Mouse (Mus musculus) midbrain, embryonic 16.5 days (tissue): Measurements from ENCODE around the gene Grxcr1. TPM values are rescaled to one million over a fixed set of nuclear protein-coding genes. Genes with fewer than 3 reads are reported as not detected.

Experiments used
- ATAC-seq: fragments of 200-750 bp; cut with Nextera tagmentation; 2 replicates; pipeline ENCODE4 v1.8.0; 2017; ENCODE audit warnings: moderate TSS enrichment
- H3K27ac ChIP-seq: fragments of 300-500 bp; sonication (generic); 2 replicates; pipeline ENCODE4 v1.5.1; 2014; ENCODE audit warnings: mild to moderate bottlenecking, low read length, mixed read lengths
- H3K27me3 ChIP-seq: fragments of 300-500 bp; sonication (generic); 2 replicates; pipeline ENCODE4 v1.6.1; 2014; ENCODE audit warnings: low read depth, low read length, mixed read lengths; ENCODE audit not compliant: control insufficient read depth, insufficient read depth
- H3K36me3 ChIP-seq: fragments of 300-500 bp; sonication (generic); 2 replicates; pipeline ENCODE4 v1.6.1; 2014; ENCODE audit warnings: mild to moderate bottlenecking, low read length, moderate library complexity, mixed read lengths; ENCODE audit not compliant: control insufficient read depth, insufficient read depth
- H3K4me1 ChIP-seq: fragments of 300-500 bp; sonication (generic); 2 replicates; pipeline ENCODE4 v1.6.1; 2014; ENCODE audit warnings: mild to moderate bottlenecking, low read length, mixed read lengths; ENCODE audit not compliant: control insufficient read depth, insufficient read depth
- H3K4me2 ChIP-seq: fragments of 300-500 bp; sonication (generic); 2 replicates; pipeline ENCODE4 v1.6.1; 2014; ENCODE audit warnings: mild to moderate bottlenecking, low read length, mixed read lengths
- H3K4me3 ChIP-seq: fragments of 300-500 bp; sonication (generic); 2 replicates; pipeline ENCODE4 v1.5.1; 2014; ENCODE audit warnings: low read depth, mild to moderate bottlenecking, low read length, moderate library complexity, mixed read lengths
- H3K9ac ChIP-seq: fragments of 300-500 bp; sonication (generic); 2 replicates; pipeline ENCODE4 v1.6.1; 2014; ENCODE audit warnings: low read depth, low read length, mixed read lengths
- H3K9me3 ChIP-seq: fragments of 300-500 bp; sonication (generic); replicated peaks from 2 replicates; pipeline ENCODE4 v1.6.1; 2014; ENCODE audit warnings: mild to moderate bottlenecking, low read length, mixed read lengths; ENCODE audit not compliant: control insufficient read depth, poor library complexity, severe bottlenecking
- WGBS: fragments of 180-500 bp; shearing (Covaris S2); extraction: QIAGEN DNeasy Blood & Tissue Kit; methylation state at CpG from one replicate; pipeline ENCODE4 v1.1.7; 2014; 5-methylcytosine and 5-hydroxymethylcytosine counted together
- polyA plus RNA-seq: library from polyadenylated mRNA; unstranded; fragments of >200 nt; fragmentation: Nextera tagmentation; extraction: Ambion mirVana; gene quantifications from 2 replicates; pipeline ENCODE4 v1.2.1, GENCODE M21; 2015

The Grxcr1 gene
- polyA plus RNA-seq, 1 experiment from 2014 or later, result not detected

DNA sequence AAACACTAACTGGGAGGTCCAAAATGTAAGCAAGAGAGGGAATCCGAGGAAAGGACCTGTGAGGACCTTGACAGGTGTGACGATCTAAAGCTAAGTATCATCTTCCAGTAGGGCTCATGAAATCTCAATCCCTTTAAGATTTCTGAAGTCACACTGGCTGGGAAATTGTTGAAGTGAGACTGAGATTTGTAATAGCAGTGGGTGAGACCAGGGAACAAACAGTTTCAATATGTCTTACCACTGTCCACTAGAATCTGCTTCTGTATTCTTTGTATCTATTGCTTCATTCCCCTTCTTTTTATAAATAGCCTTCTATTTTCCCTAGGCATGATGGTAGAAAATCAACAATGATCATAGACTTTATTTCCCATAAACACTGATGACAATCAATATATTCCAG is 10.8 kb upstream of the Grxcr1 start:
- no peak overlapping the region for H3K4me3 ChIP-seq
- no peak overlapping the region for H3K27ac ChIP-seq
- H3K36me3 ChIP-seq, result no peaks in the 10 kb centered on the region
- no peaks in the 10 kb centered on the region for H3K9me3 ChIP-seq
- no peak overlapping the region for H3K4me2 ChIP-seq
- no peaks in the 10 kb centered on the region for H3K4me1 ChIP-seq
- ATAC-seq, result no peak
- H3K9ac ChIP-seq, result no peak overlapping the region
- no peaks in the 10 kb centered on the region for H3K27me3 ChIP-seq
- 86% methylated on average over 2 of the region's 2 CpGs for WGBS

DNA sequence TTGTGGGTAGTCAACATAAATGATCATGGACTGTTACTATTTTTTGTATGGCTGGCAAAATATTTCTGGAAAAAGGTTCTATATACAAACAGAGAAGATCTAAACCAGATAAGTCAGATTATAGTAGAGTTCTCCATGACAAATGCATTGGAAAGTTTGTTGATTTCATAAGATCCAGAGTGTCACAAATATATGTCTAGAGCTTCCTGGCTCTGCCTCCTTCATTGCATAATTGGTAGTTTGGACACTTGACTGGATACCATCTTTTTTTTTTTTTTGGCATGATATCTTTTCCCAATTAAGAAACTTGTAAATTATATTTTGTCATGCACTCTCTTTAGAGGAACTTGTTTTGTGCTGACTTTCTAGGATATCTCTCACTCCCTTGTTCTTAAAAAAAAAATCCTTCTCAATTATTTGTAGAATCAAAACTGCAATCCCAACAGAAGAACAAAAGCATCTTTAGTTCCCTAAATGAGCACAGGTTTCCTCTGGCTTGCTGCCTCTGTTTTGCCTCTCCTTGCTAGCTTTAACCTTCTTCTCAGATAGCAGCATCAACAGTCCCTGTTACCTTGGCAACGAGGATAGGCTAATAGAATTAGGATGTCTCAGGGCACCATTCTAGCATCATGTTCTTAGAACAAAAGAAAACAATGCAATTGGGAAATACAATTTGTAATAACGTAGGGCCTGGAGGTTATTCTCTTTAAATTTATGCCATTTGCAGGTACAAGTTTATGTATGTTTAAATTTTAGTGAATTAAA is 4.8 kb upstream of the Grxcr1 start:
- Histone ChIP-seq H3K4me2 (no peak overlapping the region), H3K36me3 (no peaks in the 10 kb centered on the region), H3K9me3 (no peaks in the 10 kb centered on the region), H3K27me3 (no peaks in the 10 kb centered on the region), H3K4me1 (peaks cover 6% of the 10 kb centered on the region), H3K9ac (no peak overlapping the region), H3K27ac (no peak overlapping the region), H3K4me3 (no peak overlapping the region)
- WGBS, result 24% methylated on average over 2 of the region's 2 CpGs
- peak; percentile 90; the same call in 1 of the 2 replicates for ATAC-seq

DNA sequence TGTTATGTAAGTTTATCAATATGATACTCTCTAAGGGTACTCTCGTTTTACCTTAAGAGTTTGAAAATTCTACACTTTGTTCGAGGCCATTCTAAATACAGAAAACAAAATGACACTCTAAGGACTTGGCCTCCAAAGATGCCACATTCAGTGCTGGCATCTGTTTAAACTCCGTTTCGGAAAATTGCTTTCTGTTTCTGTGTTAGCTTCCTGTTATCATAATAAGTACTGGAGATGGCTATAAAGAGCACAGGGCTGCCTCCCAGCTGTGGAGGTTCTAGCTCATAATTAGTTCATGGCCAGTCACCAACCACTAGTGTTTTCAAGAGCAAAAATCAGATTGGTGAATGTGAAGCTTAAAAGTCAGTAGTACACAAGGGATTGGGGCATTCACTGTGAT is 4.2 kb upstream of the Grxcr1 start:
- 64% methylated on average over 4 of the region's 4 CpGs for WGBS
- no peak overlapping the region for H3K4me3 ChIP-seq
- H3K36me3 ChIP-seq, result no peaks in the 10 kb centered on the region
- H3K4me1 ChIP-seq, result peaks cover 6% of the 10 kb centered on the region
- peak overlapping the region; percentile 49; the same call in 1 of the 2 replicates for H3K27ac ChIP-seq
- peak; percentile 54; the same call in 1 of the 2 replicates for ATAC-seq
- no peak overlapping the region for H3K9ac ChIP-seq
- no peaks in the 10 kb centered on the region for H3K9me3 ChIP-seq
- H3K4me2 ChIP-seq, result no peak overlapping the region
- H3K27me3 ChIP-seq, result no peaks in the 10 kb centered on the region

DNA sequence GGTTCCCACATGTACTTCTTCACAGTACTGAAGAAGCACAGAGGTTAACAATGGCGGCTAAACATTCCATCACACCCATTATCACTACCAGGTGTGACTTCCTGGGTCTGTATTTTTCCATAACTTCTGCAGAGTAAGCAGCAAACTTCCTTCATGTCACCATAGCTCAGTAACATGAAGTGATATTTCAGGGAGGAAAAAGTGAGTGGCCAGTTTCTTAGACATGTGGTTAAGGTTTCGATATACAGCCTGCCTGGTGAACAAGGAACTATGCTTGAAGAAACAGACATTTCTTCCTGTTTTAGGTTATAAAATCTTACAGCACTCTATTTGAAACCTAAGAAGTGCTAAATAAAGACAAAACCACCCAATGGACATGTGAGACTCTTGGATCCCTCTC is 1.7 kb downstream of the Grxcr1 start:
- 96% methylated on average over 2 of the region's 2 CpGs for WGBS

DNA sequence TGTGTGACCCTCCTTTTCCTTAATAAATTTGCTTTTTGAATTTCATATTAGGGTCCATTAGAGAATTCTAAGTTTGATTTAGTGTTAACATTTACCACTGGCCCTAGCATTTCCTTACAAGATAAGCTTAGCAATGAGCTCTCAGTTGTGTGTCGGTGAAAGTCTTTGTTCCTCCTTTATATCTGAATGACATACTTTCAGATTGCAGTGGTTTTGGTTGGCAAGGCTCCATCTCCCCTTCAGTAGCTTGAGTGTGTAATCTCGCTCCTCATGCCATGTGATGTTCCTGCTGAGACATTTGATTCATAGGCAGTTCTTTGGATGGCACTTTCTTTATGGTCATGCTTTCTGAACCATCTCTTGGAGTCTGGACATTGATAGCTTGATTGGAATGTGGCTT is 7.4 kb downstream of the Grxcr1 start:
- WGBS, result 77% methylated on average over 2 of the region's 2 CpGs
- ATAC-seq, result no peak
- Histone ChIP-seq H3K27me3 (no peaks in the 10 kb centered on the region), H3K9me3 (no peaks in the 10 kb centered on the region), H3K36me3 (no peaks in the 10 kb centered on the region), H3K9ac (no peak overlapping the region), H3K4me3 (no peak overlapping the region), H3K4me2 (no peak overlapping the region), H3K27ac (no peak overlapping the region), H3K4me1 (no peaks in the 10 kb centered on the region)

More for the DNA sequence above, 1.7 kb downstream of the Grxcr1 start:
- no peaks in the 10 kb centered on the region for H3K9me3 ChIP-seq
- H3K9ac ChIP-seq, result no peak overlapping the region
- H3K4me2 ChIP-seq, result no peak overlapping the region
- ATAC-seq, result no peak
- H3K27me3 ChIP-seq, result no peaks in the 10 kb centered on the region
- H3K36me3 ChIP-seq, result no peaks in the 10 kb centered on the region
- no peak overlapping the region for H3K4me3 ChIP-seq
- H3K27ac ChIP-seq, result no peak overlapping the region
- H3K4me1 ChIP-seq, result no peaks in the 10 kb centered on the region

DNA sequence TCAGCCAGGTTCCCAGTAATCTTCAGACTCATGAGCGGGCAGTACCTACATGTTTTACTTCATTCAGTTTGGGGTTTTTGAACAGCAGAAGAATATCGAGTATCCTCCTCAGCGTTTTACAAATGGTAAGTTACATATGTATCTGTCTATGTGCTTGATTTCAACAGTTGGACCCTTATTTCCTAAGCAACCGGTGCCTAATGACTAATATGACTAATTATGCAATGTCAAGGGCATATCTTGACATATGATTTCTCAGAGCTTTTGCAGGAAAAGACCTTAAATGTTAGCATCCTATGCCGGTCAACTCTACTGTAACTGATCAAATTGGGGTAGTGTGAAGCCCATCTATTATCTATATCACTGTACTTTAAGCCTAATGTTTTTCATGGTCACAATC is 11.7 kb downstream of the Grxcr1 start:
- Histone ChIP-seq H3K4me3 (no peak overlapping the region), H3K4me1 (no peaks in the 10 kb centered on the region), H3K27me3 (no peaks in the 10 kb centered on the region), H3K9ac (no peak overlapping the region), H3K36me3 (no peaks in the 10 kb centered on the region), H3K9me3 (no peaks in the 10 kb centered on the region), H3K27ac (no peak overlapping the region), H3K4me2 (no peak overlapping the region)
- no peak for ATAC-seq
- WGBS, result 94% methylated on average over 5 of the region's 5 CpGs

DNA sequence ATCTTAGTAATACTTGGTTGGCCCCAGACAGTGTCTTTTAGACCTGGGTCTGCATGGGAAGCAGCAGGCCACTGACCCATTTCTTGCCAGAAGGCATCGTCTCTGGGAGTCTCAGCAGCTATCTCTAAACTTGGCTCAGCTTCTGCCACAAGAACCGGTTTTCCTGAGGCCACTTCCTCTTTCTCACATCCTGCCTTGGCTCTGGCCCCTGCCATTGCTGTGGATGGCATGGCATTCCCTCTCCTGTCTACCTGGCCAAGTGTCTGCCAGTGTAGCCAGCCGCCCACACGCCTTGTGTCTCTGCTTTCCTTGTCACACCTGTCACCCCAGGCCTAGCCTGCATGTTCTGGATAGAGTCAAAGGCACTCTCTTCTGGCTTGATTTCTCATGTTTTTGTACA is 17.1 kb downstream of the Grxcr1 start:
- H3K9ac ChIP-seq, result no peak overlapping the region
- peaks cover 2% of the 10 kb centered on the region; the same call in 1 of the 2 replicates for H3K4me1 ChIP-seq
- ATAC-seq, result no peak
- 56% methylated on average over 4 of the region's 4 CpGs for WGBS
- H3K27me3 ChIP-seq, result no peaks in the 10 kb centered on the region
- H3K4me2 ChIP-seq, result no peak overlapping the region
- no peak overlapping the region for H3K27ac ChIP-seq
- H3K36me3 ChIP-seq, result no peaks in the 10 kb centered on the region
- H3K4me3 ChIP-seq, result no peak overlapping the region
- H3K9me3 ChIP-seq, result no peaks in the 10 kb centered on the region

DNA sequence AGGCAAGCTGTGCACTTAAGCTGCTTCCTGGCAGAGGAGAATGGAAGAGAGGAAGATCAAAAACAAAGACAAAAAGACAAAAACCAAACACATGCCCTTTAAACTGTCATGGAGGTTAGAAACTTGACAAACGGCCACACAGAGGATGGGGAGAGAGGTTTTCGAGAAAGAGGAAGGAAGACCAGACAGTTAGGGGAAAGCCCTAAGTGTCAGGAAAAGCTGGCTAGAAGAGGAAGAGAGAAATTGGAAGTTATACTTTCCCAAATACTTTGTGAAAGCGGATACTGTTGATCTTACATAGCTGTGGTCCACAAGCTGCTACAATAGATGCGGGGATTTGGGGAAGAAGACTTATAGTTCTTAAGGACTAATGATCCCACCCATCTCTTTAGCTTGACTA is 17.9 kb downstream of the Grxcr1 start:
- H3K9me3 ChIP-seq, result no peaks in the 10 kb centered on the region
- no peak overlapping the region for H3K27ac ChIP-seq
- no peak overlapping the region for H3K4me3 ChIP-seq
- no peak for ATAC-seq
- no peaks in the 10 kb centered on the region for H3K27me3 ChIP-seq
- H3K9ac ChIP-seq, result no peak overlapping the region
- H3K4me2 ChIP-seq, result no peak overlapping the region
- H3K36me3 ChIP-seq, result no peaks in the 10 kb centered on the region
- peaks cover 2% of the 10 kb centered on the region; the same call in 1 of the 2 replicates for H3K4me1 ChIP-seq
- 45% methylated on average over 4 of the region's 4 CpGs for WGBS

DNA sequence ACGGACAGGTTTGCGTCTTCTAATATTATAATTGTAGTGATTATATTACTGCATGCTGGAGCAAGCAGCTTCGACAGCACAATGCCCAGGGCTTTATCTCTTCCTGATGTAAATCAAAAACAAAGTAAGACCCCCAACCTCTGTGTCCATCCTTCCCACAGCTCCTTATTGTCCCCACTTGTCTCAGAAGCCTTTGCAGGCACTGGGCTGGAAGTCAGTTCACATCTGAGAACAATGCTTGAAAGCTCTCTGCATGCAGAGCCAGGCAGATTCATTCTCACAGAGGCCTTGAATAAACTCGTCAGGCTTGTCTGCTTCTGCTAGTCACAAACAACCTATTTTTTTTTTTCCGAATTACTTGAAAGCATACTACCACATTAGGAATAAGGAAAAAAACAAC is 19.5 kb downstream of the Grxcr1 start:
- Histone ChIP-seq H3K27me3 (no peaks in the 10 kb centered on the region), H3K4me1 (peaks cover 2% of the 10 kb centered on the region; the same call in 1 of the 2 replicates), H3K4me3 (no peak overlapping the region), H3K9me3 (no peaks in the 10 kb centered on the region), H3K36me3 (no peaks in the 10 kb centered on the region), H3K4me2 (no peak overlapping the region), H3K9ac (peak overlapping the region; percentile 31; the same call in 1 of the 2 replicates), H3K27ac (no peak overlapping the region)
- peak; percentile 48; the same call in 1 of the 2 replicates for ATAC-seq
- WGBS, result 9% methylated on average over 5 of the region's 5 CpGs
